Mouse (Mus musculus) adipose tissue, adult 10 weeks (tissue): ENCODE results near the gene Vps50. TPM values are rescaled to one million over a fixed set of nuclear protein-coding genes. Genes with fewer than 3 reads are reported as not detected.

ENCODE experiments used
- polyA plus RNA-seq: library from polyadenylated mRNA; stranded (reverse); fragments of 350-450 nt; fragmentation: Illumina TruSeq; extraction: RNeasy Lipid Tissue Mini Kit (QIAGEN cat#74804); gene quantifications from one replicate; pipeline ENCODE4 v1.2.3, GENCODE M21; 2014; ENCODE audit warnings: low read depth, low replicate concordance

Gene Vps50
- polyA plus RNA-seq = 22.5 TPM

GRCm38 (mm10) chr6:3498162-3498848 lies at the start of gene Vps50, which contains the start of gene Hepacam2:
Gene Vps50 (plus strand): TSS chr6:3498382.
Gene Hepacam2 (minus strand): TSS chr6:3498298.

Other genes with a start within 250 kb of the Vps50 start
- gene Samd9l, start 98.8 kb upstream of the Vps50 start, polyA plus RNA-seq = 20.3 TPM
- gene Hepacam2, start 84 bp upstream of the Vps50 start, polyA plus RNA-seq = 3.5 TPM